Mouse (Mus musculus): ENCODE measurements at regions not wholly inside any gene's neighbourhood (a gene's known extent, or its start where the extent isn't known, plus 50 kb on each side); places are given as distances from the start of the nearest gene placed in this dataset.
A peak's percentile ranks its signal among the peaks of the same experiment; 100 is the strongest.

- DNase-seq (ENCODE audit: low read depth), result peak; percentile 59
Observed at GRCm38 (mm10) chr8:35321270-35321865, 444.2 kb upstream of the Gm19410 start.

GRCm38 (mm10) chr8:35323180-35323975 lies 442.2 kb upstream of the Gm19410 start:
- no peak for DNase-seq (ENCODE audit: low read depth)
